Mouse (Mus musculus): Measurements from ENCODE around the gene Id2. TPM values are rescaled to one million over a fixed set of nuclear protein-coding genes. Genes with fewer than 3 reads are reported as not detected.

The Id2 gene
- polyA plus RNA-seq, 1 experiment from 2014 or later = 332 TPM

GRCm38 (mm10) chr12:25060901-25061300, 36.0 kb downstream of the Id2 start:
- H3K36me3 ChIP-seq = peaks cover 37% of the 10 kb centered on the region
- H3K4me3 ChIP-seq = no peak overlapping the region
- no peaks in the 10 kb centered on the region for H3K27me3 ChIP-seq
- no peak overlapping the region for H3K4me2 ChIP-seq (replicated peaks)
- no peak overlapping the region for H3K9ac ChIP-seq
- no peaks in the 10 kb centered on the region for H3K9me3 ChIP-seq (replicated peaks)
- no peak for ATAC-seq (ENCODE audit: low FRiP score)
- H3K27ac ChIP-seq = no peak overlapping the region
- no peaks in the 10 kb centered on the region for H3K4me1 ChIP-seq
- WGBS = 86% methylated on average over 7 of the region's 7 CpGs

GRCm38 (mm10) chr12:25059487-25060200, 37.3 kb downstream of the Id2 start:
- no peak for ATAC-seq (ENCODE audit: low FRiP score)
- 79% methylated on average over 9 of the region's 9 CpGs for whole genome bisulfite sequencing
- no peak overlapping the region for H3K4me2 ChIP-seq (replicated peaks)

GRCm38 (mm10) chr12:25054963-25055362, 42.0 kb downstream of the Id2 start:
- no peak overlapping the region for H3K4me2 ChIP-seq (replicated peaks)
- H3K27ac ChIP-seq = no peak overlapping the region
- WGBS = 65% methylated on average over 4 of the region's 4 CpGs
- no peaks in the 10 kb centered on the region for H3K27me3 ChIP-seq
- H3K9ac ChIP-seq = no peak overlapping the region
- no peak overlapping the region for H3K4me3 ChIP-seq
- ATAC-seq (ENCODE audit: low FRiP score) = no peak
- peaks cover 68% of the 10 kb centered on the region for H3K36me3 ChIP-seq
- H3K4me1 ChIP-seq = no peaks in the 10 kb centered on the region
- H3K9me3 ChIP-seq (replicated peaks) = no peaks in the 10 kb centered on the region

More at GRCm38 (mm10) chr12:25059487-25060200, 37.3 kb downstream of the Id2 start:
- no peaks in the 10 kb centered on the region for H3K27me3 ChIP-seq
- no peak overlapping the region for H3K4me3 ChIP-seq
- H3K9me3 ChIP-seq (replicated peaks) = no peaks in the 10 kb centered on the region
- H3K36me3 ChIP-seq = peaks cover 40% of the 10 kb centered on the region
- no peak overlapping the region for H3K9ac ChIP-seq
- no peaks in the 10 kb centered on the region for H3K4me1 ChIP-seq
- no peak overlapping the region for H3K27ac ChIP-seq

GRCm38 (mm10) chr12:25054511-25054910, 42.4 kb downstream of the Id2 start:
- no peak for ATAC-seq (ENCODE audit: low FRiP score)
- 88% methylated on average over 7 of the region's 7 CpGs for WGBS
- Histone ChIP-seq H3K27me3 (no peaks in the 10 kb centered on the region), H3K27ac (no peak overlapping the region), H3K4me3 (no peak overlapping the region), H3K36me3 (peaks cover 65% of the 10 kb centered on the region), H3K4me2 (replicated peaks) (no peak overlapping the region), H3K9me3 (replicated peaks) (no peaks in the 10 kb centered on the region), H3K9ac (no peak overlapping the region), H3K4me1 (no peaks in the 10 kb centered on the region)

GRCm38 (mm10) chr12:25049253-25049652, 47.7 kb downstream of the Id2 start:
- Histone ChIP-seq H3K4me3 (no peak overlapping the region), H3K9ac (no peak overlapping the region), H3K27ac (no peak overlapping the region), H3K36me3 (peaks cover 31% of the 10 kb centered on the region), H3K27me3 (no peaks in the 10 kb centered on the region), H3K4me1 (no peaks in the 10 kb centered on the region), H3K9me3 (replicated peaks) (no peaks in the 10 kb centered on the region), H3K4me2 (replicated peaks) (no peak overlapping the region)
- WGBS = 70% methylated on average over 5 of the region's 5 CpGs
- ATAC-seq (ENCODE audit: low FRiP score) = no peak

- no peak overlapping the region for H3K27ac ChIP-seq
- no peaks in the 10 kb centered on the region for H3K4me1 ChIP-seq
- no peak for ATAC-seq (ENCODE audit: low FRiP score)
- H3K4me2 ChIP-seq (replicated peaks) = no peak overlapping the region
- no peak overlapping the region for H3K4me3 ChIP-seq
- H3K9me3 ChIP-seq (replicated peaks) = no peaks in the 10 kb centered on the region
- WGBS = 84% methylated on average over 4 of the region's 4 CpGs
- H3K36me3 ChIP-seq = peaks cover 22% of the 10 kb centered on the region
- no peak overlapping the region for H3K9ac ChIP-seq
- H3K27me3 ChIP-seq = no peaks in the 10 kb centered on the region
Observed at GRCm38 (mm10) chr12:25044579-25044978, 52.4 kb downstream of the Id2 start.

- WGBS = 88% methylated on average over 2 of the region's 2 CpGs
- Histone ChIP-seq H3K9ac (no peak overlapping the region), H3K9me3 (replicated peaks) (no peaks in the 10 kb centered on the region), H3K4me2 (replicated peaks) (no peak overlapping the region), H3K4me1 (no peaks in the 10 kb centered on the region), H3K27ac (no peak overlapping the region), H3K36me3 (peaks cover 22% of the 10 kb centered on the region), H3K27me3 (no peaks in the 10 kb centered on the region), H3K4me3 (no peak overlapping the region)
- no peak for ATAC-seq (ENCODE audit: low FRiP score)
Observed at GRCm38 (mm10) chr12:25044056-25044455, 52.9 kb downstream of the Id2 start.

Other genes with a start within 250 kb of the Id2 start
- gene Kidins220, start 122.2 kb downstream of the Id2 start, polyA plus RNA-seq (2016; fragmentation: Nextera tagmentation; extraction: Ambion mirVana) = 103 and 106 TPM in 2 replicates